Mouse (Mus musculus) thymus, adult 2 months (tissue): Measurements from ENCODE around the gene Plekha5.

Experiments used
- CTCF ChIP-seq: fragments of 200-500 bp; IDR thresholded peaks from 2 replicates; pipeline ENCODE4 v1.5.1; 2012; ENCODE audit warnings: mild to moderate bottlenecking, control low read depth, low read length, moderate library complexity, borderline replicate concordance; ENCODE audit not compliant: control insufficient read depth, poor library complexity, insufficient read depth; ENCODE audit errors: extremely low read depth
- POLR2A ChIP-seq: fragments of 200-500 bp; IDR thresholded peaks from 2 replicates; pipeline ENCODE4 v1.6.1; 2012; ENCODE audit warnings: mild to moderate bottlenecking, low read length, control low read depth, moderate library complexity; ENCODE audit not compliant: control insufficient read depth, poor library complexity, insufficient read depth; ENCODE audit errors: extremely low read depth

- TF ChIP-seq CTCF (no peak), POLR2A (no peak)
Measured at GRCm38 (mm10) chr6:140576133-140576532, 152.3 kb downstream of the Plekha5 start.
